Mouse (Mus musculus): ENCODE results near the gene Nmt1.

Gene Nmt1

DNA sequence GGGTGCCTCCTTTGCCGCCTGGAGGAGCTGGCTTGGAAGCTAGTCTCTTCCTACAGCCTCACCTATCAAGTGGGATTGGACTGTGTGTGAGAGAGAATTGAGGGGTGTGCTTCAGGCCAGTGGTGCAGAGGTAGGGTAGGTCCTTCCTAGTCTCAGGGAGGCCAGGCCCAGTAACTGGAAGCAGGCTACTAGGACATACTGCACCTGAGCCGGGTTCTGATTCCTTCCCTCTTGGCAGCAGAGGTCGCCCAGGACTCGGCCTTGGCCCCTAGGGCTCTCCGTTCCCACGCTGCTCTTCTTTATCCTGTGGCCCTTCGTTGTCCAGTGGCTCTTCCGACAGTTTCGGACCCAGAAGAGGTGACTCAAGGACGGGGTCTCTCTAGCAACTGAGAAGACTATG, 83.3 kb downstream of the Nmt1 start:
- no peak for DNase-seq (ENCODE audit: low read depth)

DNA sequence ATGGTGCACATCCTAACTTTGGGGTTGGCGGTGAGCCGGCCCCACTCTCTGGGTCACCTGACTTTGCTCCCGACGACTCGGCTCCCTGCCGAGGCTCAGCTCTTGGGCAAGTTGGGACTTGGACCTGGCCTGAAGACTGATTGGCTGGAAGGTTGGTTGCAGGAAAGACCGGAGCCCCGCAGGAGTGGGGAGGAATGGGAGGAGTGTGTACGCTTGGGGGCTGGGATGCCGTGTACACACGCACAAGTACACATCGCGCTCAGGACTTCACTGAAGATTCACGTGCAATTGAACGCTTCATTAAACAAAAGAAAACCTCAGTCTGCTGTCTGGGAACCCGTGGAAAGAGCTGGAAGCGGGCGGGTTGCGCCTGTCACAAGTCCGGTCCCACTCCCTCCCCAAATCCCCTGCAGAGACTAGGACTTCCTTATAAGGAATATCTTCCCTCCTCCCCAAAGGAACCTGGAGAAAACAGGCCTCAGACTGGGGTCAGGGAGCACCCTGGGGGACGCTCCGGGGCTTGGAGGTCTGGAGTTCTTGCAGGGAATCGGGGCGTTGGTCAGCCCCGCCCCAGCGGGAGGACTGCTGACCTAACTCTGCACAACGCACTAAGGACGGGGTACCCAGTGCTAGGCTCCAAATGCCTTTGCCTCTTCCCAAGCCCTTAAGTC, 84.0 kb downstream of the Nmt1 start:
- DNase-seq (ENCODE audit: low read depth), result no peak

DNA sequence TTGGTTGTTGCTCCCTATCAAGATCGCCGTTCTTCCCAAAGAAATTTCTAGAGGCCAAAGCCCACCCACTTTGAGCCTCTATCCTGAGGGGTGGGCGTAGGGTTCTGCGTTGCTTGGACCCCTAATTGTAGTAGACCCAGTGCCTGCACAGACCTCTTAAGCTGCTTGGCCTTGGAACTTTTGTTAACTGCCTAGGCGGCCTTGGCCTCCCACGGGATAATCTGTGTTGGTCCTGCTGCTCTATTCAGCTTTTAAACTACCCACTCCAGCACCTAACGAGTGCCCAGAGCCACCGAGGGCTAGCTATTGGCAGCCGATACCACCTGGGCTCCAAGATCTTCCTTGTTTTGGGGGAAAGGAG, 84.5 kb downstream of the Nmt1 start:
- DNase-seq (ENCODE audit: low read depth), result no peak

DNA sequence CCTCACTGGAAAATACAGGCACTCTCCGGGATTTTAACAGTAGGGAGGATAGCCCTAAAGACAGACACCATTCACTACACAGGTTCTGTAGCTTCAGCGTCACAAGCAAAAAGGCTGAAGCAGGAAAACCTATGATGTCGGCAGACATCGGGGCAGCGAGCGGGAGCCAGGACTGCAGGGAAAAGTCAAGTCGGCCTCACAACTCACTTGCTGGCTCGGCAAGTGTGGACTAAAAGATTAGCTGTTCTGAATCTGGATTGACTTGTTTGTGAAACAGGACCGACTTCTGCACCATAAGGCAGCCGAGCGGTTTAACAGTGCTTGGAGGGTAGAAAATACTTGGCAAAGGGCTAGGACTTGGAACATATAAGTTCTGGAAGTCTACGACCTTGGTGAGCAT, 85.0 kb downstream of the Nmt1 start:
- DNase-seq (ENCODE audit: low read depth), result no peak

DNA sequence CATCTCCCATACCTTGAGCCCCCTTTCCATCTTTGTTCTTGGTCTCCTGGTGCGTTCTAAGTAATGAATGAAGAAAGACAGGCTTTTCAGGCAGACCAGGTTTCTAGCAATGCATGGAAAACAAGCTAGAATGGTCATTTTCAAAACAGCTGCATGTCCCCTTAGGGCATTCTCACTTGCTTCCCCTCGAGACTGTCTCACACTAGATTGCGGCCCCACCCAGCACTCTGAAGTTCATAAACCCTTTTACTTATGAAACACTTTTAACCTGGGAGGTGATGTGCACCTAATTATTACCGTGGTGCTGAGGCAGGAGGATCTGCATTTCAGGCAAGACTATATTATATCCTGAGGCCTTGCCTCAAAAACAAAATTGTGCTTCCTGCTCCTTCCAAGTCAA, 85.8 kb downstream of the Nmt1 start:
- DNase-seq (ENCODE audit: low read depth), result no peak

DNA sequence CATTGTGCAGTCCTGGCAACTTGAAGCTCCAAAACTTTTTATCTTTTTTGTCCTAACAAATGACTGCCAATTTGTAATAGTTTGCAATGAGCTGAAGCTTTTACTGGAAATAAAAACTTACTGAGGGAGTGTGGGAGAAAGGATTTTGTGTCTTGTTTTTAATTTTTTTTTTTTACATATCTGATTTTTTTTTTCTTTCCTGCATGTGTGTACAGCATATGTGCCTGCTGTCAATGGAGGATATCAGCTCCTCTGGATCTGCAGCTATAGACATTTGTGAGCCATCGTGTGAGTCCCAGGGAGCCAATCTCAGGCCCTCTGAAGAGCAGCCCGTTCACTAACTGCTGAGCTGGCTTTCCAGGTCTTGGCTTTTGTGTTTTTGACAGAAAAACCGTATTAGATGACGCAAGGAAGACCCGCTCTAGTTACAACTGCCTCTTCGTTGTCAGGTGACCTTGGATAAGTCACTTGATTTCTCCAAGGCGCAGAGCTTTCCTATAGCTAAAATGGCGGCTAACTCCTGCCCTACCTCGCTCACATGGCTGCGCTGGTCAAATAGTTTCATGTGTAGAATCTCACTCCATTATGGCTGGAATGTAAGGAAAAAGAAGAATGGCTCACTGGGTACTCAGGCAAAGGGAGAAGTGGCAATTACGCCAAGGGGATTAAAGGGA, 86.4 kb downstream of the Nmt1 start:
- DNase-seq (ENCODE audit: low read depth), result peak; percentile 95

DNA sequence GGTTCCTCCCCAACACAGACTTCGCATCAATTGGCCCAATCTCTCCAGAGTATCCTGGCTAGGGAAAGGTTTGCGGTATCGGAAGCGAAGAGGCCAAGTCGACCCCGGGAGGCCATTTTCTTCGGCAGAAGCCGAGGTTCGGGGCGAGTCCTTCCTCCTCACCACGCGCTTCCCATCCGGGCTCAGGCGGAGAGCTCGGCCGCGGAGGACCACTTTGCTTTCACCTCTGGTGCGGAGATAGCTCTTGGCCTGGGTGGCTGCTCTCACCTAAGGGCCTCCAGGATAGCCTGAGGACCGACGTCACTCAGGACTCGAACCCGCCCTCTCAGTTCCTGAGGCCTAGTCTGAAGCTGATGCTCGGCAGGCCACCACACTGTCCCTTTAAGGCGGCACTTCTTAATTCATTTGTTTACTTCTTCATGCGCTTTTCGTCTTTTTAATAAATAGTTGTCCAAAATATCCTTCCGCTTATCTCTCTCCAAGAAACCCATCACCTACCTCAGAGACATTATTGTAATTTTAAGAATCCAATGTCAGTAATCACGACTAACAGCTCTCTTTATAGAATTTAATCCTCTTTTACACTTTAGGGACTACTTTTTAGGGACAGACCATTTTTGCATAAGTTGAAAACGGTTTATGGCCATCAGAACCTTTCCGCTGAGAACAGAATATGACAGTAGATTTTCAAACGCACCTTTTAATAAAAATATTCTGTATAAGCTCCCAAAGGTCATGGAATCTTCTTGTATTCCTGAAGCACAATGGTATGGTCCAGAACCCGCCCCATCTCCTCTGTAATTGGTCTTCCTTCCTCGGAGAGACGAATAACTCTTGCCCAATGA, 87.4 kb downstream of the Nmt1 start:
- peak; percentile 98 for DNase-seq (ENCODE audit: low read depth)

DNA sequence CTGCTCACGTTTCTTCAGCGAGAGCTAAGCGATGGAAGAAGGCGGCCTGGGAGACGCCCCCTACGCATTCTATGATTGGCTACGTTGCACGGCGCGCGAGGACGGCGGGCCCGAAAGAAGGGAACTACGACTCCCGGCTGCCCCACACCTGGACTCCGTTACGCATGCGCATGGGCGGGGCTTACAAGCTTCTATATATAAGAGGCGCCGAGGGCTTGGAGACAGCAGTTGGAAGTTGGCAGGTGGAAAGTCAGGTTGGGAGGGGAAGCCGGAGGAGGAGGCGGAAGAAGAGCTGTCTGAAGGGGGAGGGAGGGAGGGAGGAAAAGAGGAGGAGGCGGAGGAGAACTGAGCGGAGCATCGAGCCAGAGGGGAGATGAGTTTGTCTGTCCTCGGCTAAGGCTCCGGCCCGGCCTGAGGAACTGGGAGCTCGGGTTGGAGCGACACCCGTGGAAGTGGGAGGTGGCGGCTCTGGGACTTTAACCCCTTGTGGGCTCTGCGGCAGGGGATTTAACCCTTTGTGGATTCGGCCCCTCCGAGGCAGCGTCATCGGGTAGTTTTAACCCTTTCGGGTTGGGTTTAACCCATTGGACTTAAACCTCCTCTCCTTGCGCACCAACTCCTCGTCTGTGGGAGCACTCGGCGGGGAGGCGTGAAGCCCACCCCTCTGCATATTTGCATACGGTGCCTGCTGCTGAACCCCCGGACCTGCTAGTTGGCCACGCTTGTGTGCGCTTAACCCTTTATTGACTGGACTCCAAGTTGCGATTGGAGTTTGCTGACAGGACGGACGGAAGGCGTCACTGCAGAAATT, 88.2 kb downstream of the Nmt1 start, which contains the start of gene Hexim1:
Hexim1 (plus strand) TSS at position 224 of the 811 bp plus-strand sequence.
- peak; percentile 100 for DNase-seq (ENCODE audit: low read depth)

DNA sequence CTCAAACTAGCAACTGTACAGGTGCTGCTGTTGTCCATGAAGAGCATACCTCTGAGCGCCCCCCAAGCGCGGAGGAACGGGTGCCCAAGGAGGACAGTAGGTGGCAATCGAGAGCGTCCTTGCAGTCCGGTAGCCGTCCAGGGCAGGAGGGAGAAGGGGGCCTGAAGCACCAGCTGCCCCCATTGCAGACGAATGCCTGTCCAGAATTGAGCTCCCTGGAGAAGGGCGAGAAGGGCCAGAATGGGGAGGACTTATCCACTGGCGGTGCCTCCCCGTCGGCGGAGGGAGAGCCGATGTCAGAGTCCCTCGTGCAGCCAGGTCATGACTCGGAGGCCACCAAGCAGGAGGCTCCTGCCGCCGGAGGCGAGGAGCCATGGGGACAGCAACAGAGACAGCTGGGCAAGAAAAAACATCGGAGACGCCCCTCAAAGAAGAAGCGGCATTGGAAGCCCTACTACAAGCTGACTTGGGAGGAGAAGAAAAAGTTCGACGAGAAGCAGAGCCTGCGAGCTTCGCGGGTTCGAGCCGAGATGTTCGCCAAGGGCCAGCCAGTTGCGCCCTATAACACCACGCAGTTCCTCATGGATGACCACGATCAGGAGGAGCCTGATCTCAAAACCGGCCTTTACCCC, 89.1 kb downstream of the Nmt1 start:
- DNase-seq (ENCODE audit: low read depth), result peak; percentile 86

DNA sequence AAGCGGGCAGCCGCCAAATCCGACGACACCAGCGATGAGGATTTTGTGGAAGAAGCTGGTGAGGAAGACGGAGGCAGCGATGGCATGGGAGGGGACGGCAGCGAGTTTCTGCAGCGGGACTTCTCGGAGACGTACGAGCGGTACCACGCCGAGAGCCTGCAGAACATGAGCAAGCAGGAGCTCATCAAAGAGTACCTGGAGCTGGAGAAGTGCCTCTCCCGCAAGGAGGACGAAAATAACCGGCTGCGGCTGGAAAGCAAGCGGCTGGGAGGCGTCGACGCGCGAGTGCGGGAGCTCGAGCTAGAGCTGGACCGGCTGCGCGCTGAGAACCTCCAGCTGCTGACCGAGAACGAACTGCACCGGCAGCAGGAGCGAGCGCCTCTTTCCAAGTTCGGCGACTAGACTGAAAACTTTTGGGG, 89.6 kb downstream of the Nmt1 start:
- DNase-seq (ENCODE audit: low read depth), result peak; percentile 49

Data from 416B (cell line).